Mouse (Mus musculus): ENCODE measurements at regions not wholly inside any gene's neighbourhood (a gene's known extent, or its start where the extent isn't known, plus 50 kb on each side); places are given as distances from the start of the nearest gene placed in this dataset.

GRCm38 (mm10) chr17:14468754-14469488 is 189.6 kb downstream of the Smoc2 start:
- Histone ChIP-seq H3K27me3 (ENCODE audit: control insufficient read depth, insufficient read depth, low read length) (no peaks in the 10 kb centered on the region), H3K9ac (replicated peaks; ENCODE audit: low read length) (no peak overlapping the region), H3K27ac (replicated peaks; ENCODE audit: low read depth, low read length) (peak overlapping the region; percentile 1; the same call in 1 of the 2 replicates), H3K36me3 (ENCODE audit: control insufficient read depth, insufficient read depth, low read length) (no peaks in the 10 kb centered on the region), H3K4me3 (replicated peaks; ENCODE audit: low read depth, low read length) (no peak overlapping the region), H3K4me2 (ENCODE audit: low read length) (no peak overlapping the region), H3K9me3 (ENCODE audit: control insufficient read depth, low read length) (no peaks in the 10 kb centered on the region), H3K4me1 (ENCODE audit: control insufficient read depth, insufficient read depth, low read length) (peaks cover 25% of the 10 kb centered on the region)
- WGBS: 35% methylated on average over 6 of the region's 6 CpGs
- peak; percentile 77 for ATAC-seq (ENCODE audit: low FRiP score, low TSS enrichment)
- DNase-seq: peak; percentile 74

DNA sequence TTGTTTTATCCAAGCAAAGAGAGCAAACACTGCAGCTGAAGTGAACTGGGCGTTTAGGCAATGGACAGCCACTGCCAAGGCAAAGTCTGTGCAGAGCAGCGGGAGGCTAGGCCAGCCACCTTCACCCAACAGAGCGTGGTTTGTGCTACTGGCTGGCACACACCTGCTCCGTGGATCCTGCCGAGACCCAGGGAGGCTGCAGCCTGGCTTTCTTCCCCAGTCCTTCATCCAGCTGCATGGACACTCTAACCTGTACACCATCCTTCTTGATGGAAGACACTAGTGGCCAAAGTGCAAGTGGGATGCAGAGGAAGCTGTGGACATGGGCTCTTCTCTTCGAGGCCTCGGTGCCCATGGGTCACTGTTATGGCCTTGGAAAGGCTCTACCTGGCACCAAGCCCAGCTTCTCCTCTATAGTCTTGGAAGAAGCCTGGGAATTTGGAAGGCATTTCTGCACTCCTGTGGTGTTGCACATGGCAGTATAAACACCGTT is 176.0 kb downstream of the Smoc2 start:
- DNase-seq (no peak), ATAC-seq (ENCODE audit: low FRiP score, low TSS enrichment) (no peak)
- H3K4me1 ChIP-seq (ENCODE audit: control insufficient read depth, insufficient read depth, low read length): 0 out of 2 replicates have a peak, but pooled peaks cover 4% of the 10 kb centered on the region
- H3K27ac ChIP-seq (replicated peaks; ENCODE audit: low read depth, low read length): no peak overlapping the region
- WGBS: 74% methylated on average over 8 of the region's 8 CpGs
- no peaks in the 10 kb centered on the region for H3K36me3 ChIP-seq (ENCODE audit: control insufficient read depth, insufficient read depth, low read length)
- H3K4me2 ChIP-seq (ENCODE audit: low read length): no peak overlapping the region
- no peaks in the 10 kb centered on the region for H3K27me3 ChIP-seq (ENCODE audit: control insufficient read depth, insufficient read depth, low read length)
- no peaks in the 10 kb centered on the region for H3K9me3 ChIP-seq (ENCODE audit: control insufficient read depth, low read length)
- H3K4me3 ChIP-seq (replicated peaks; ENCODE audit: low read depth, low read length): no peak overlapping the region
- no peak overlapping the region for H3K9ac ChIP-seq (replicated peaks; ENCODE audit: low read length)

Measured in midbrain, embryonic 14.5 days (tissue).